ENCODE assay signal across 9 mouse cellular contexts in genomic region chr10:52234654-52234981, GRCm38 (mm10). TPM values are rescaled to one million over a fixed set of nuclear protein-coding genes. Genes with fewer than 3 reads are reported as not detected.
DNase-seq lines count a peak whose midpoint lies in the region; ATAC-seq and TF ChIP-seq lines count a peak whose summit lies in the region.
"Had no signal": no experiment of that assay in that cellular context is flagged by ENCODE, and none has a peak within 500 bp of the region (broad histone marks: within the 10 kb centered on the region; RNA-seq: fewer than 3 reads in every experiment).

No protein-coding gene starts in this region.

- TF ChIP-seq CTCF in kidney, adult 2 months (conservative IDR thresholded peaks at IDR 0.05; ENCODE audit: insufficient read depth, insufficient read length, low read depth, low read length): no peak
- TF ChIP-seq CTCF in brain, embryonic 14.5 days (IDR thresholded peaks at IDR 0.05; ENCODE audit: borderline replicate concordance, extremely low read depth, insufficient read depth, insufficient read length): no peak

- 6% methylated on average over 7 of the region's 7 CpGs for WGBS in kidney, adult 2 months
- WGBS in hindbrain, embryonic 13.5 days: 18% methylated on average over 7 of the region's 7 CpGs
- 19% methylated on average over 7 of the region's 7 CpGs for WGBS in midbrain, embryonic 12.5 days

- no peaks in the 10 kb centered on the region for H3K9me3 ChIP-seq in hindbrain, embryonic 13.5 days
- H3K9me3 ChIP-seq in midbrain, embryonic 12.5 days: no peaks in the 10 kb centered on the region

- no peaks in the 10 kb centered on the region for H3K36me3 ChIP-seq in kidney, adult 2 months (ENCODE audit: control insufficient read depth, insufficient read depth, low read length)
- no peaks in the 10 kb centered on the region for H3K36me3 ChIP-seq in hindbrain, embryonic 13.5 days
- H3K36me3 ChIP-seq in midbrain, embryonic 12.5 days: no peaks in the 10 kb centered on the region

- H3K9ac ChIP-seq in hindbrain, embryonic 13.5 days: peak overlapping the region; percentile 89
- H3K9ac ChIP-seq in midbrain, embryonic 12.5 days (replicated peaks): peak overlapping the region; percentile 89

- peaks cover 16% of the 10 kb centered on the region for H3K4me1 ChIP-seq in kidney, adult 2 months (ENCODE audit: control insufficient read depth, insufficient read depth, low read length)
- H3K4me1 ChIP-seq in hindbrain, embryonic 13.5 days (replicated peaks): peaks cover 14% of the 10 kb centered on the region
- H3K4me1 ChIP-seq in midbrain, embryonic 12.5 days: peaks cover 13% of the 10 kb centered on the region; the same call in 1 of the 2 replicates

- no peak for ATAC-seq in hindbrain, embryonic 13.5 days (ENCODE audit: low FRiP score)
- ATAC-seq in midbrain, embryonic 12.5 days (ENCODE audit: low FRiP score, low read depth): no peak

- peak overlapping the region; percentile 82 for H3K4me2 ChIP-seq in hindbrain, embryonic 13.5 days
- H3K4me2 ChIP-seq in midbrain, embryonic 12.5 days (replicated peaks): peak overlapping the region; percentile 80

- intact Hi-C loops in left cerebral cortex, postnatal 14 days (cut with DNase I): loop anchor here (5.0 kb wide), 1 partner anchor 98 kb away; no protein-coding TSS in a partner anchor

- H3K27me3 ChIP-seq in kidney, adult 2 months (replicated peaks; ENCODE audit: control insufficient read depth, insufficient read depth, low read length): no peaks in the 10 kb centered on the region
- H3K27me3 ChIP-seq in hindbrain, embryonic 13.5 days: no peaks in the 10 kb centered on the region
- peaks cover 7% of the 10 kb centered on the region for H3K27me3 ChIP-seq in midbrain, embryonic 12.5 days

- H3K27ac ChIP-seq in kidney, adult 2 months (ENCODE audit: insufficient read depth, low read depth, low read length): no peak overlapping the region
- no peak overlapping the region for H3K27ac ChIP-seq in hindbrain, embryonic 13.5 days
- no peak overlapping the region for H3K27ac ChIP-seq in midbrain, embryonic 12.5 days (replicated peaks)

- DNase-seq in kidney, adult 2 months: no peak
- DNase-seq in kidney, postnatal 36 days: no peak
- DNase-seq in brain, embryonic 14.5 days (ENCODE audit: low read depth): peak; percentile 33
- DNase-seq in cerebellum, adult 11 months: no peak
- no peak for DNase-seq in cerebellum, postnatal 14 days
- no peak for DNase-seq in left cerebral cortex, postnatal 14 days (ENCODE audit: low spot score in 2 of 2)
- DNase-seq: right cerebral cortex, adult 18-20 months had no signal

- H3K4me3 ChIP-seq in kidney, adult 2 months (ENCODE audit: insufficient read depth, low read depth, low read length): peak overlapping the region; percentile 90; the same call in 1 of the 2 replicates
- peak overlapping the region; percentile 81 for H3K4me3 ChIP-seq in hindbrain, embryonic 13.5 days
- H3K4me3 ChIP-seq in midbrain, embryonic 12.5 days: peak overlapping the region; percentile 81

- no peak for TF ChIP-seq POLR2A in kidney, adult 2 months (IDR thresholded peaks at IDR 0.05; ENCODE audit: low read depth, low read length)
- no peak for TF ChIP-seq POLR2A in brain, embryonic 14.5 days (IDR thresholded peaks at IDR 0.05; ENCODE audit: borderline replicate concordance, extremely low read depth, insufficient read depth, insufficient read length, poor library complexity, severe bottlenecking)

RNA-seq across cellular contexts. Expression of gene Dcbld1, which starts 1.2 kb away (rescaled TPM):
- 10.3 and 11.7 TPM in 2 replicates for polyA plus RNA-seq in kidney, adult 2 months (2012; rRNA removed)
- polyA plus RNA-seq in brain, embryonic 14.5 days (2012; rRNA removed): 10.3 and 13.3 TPM in 2 replicates
- 21.8 and 25.3 TPM in 2 replicates for polyA plus RNA-seq in hindbrain, embryonic 13.5 days (2015; fragmentation: Nextera tagmentation; extraction: Ambion mirVana)
- 19.3 and 21.0 TPM in 2 replicates for polyA plus RNA-seq in midbrain, embryonic 12.5 days (2016; fragmentation: Nextera tagmentation; extraction: Ambion mirVana)
- 1 to 10 TPM; 5.3 to 6.9 TPM for total RNA-seq in left cerebral cortex, postnatal 14 days (2021)

RNA-seq across cellular contexts. Expression of gene Ros1, which starts 39.6 kb away (rescaled TPM):
- polyA plus RNA-seq in kidney, adult 2 months (2012; rRNA removed): 0.08 and 0.16 TPM in 2 replicates
- not detected in 2 replicates for polyA plus RNA-seq in brain, embryonic 14.5 days (2012; rRNA removed)
- not detected in 2 replicates for polyA plus RNA-seq in hindbrain, embryonic 13.5 days (2015; fragmentation: Nextera tagmentation; extraction: Ambion mirVana)
- polyA plus RNA-seq in midbrain, embryonic 12.5 days (2016; fragmentation: Nextera tagmentation; extraction: Ambion mirVana): not detected in 2 replicates
- total RNA-seq in left cerebral cortex, postnatal 14 days (2021): not detected
